Mouse (Mus musculus) lung, embryonic 16.5 days (tissue): ENCODE data around the gene Id3. TPM values are rescaled to one million over a fixed set of nuclear protein-coding genes. Genes with fewer than 3 reads are reported as not detected.

Experiments used
- ATAC-seq: fragments of 200-750 bp; cut with Nextera tagmentation; 2 replicates; pipeline ENCODE4 v1.8.0; 2017; ENCODE audit warnings: low read depth, mild to moderate bottlenecking, moderate library complexity
- H3K27ac ChIP-seq: fragments of 300-500 bp; sonication (generic); 2 replicates; pipeline ENCODE4 v1.5.1; 2014; ENCODE audit warnings: mild to moderate bottlenecking, control low read depth, low read length
- H3K27me3 ChIP-seq: fragments of 300-500 bp; sonication (generic); 2 replicates; pipeline ENCODE4 v1.6.1; 2014; ENCODE audit warnings: low read depth, low read length, mixed read lengths; ENCODE audit not compliant: control insufficient read depth, insufficient read depth
- H3K36me3 ChIP-seq: fragments of 300-500 bp; sonication (generic); 2 replicates; pipeline ENCODE4 v1.6.1; 2014; ENCODE audit warnings: low read length; ENCODE audit not compliant: control insufficient read depth, insufficient read depth
- H3K4me1 ChIP-seq: fragments of 300-500 bp; sonication (generic); replicated peaks from 2 replicates; pipeline ENCODE4 v1.6.1; 2014; ENCODE audit warnings: low read length, mixed read lengths; ENCODE audit not compliant: control insufficient read depth, insufficient read depth
- H3K4me2 ChIP-seq: fragments of 300-500 bp; sonication (generic); 2 replicates; pipeline ENCODE4 v1.6.1; 2014; ENCODE audit warnings: low read depth, low read length, control low read depth
- H3K4me3 ChIP-seq: fragments of 300-500 bp; sonication (generic); 2 replicates; pipeline ENCODE4 v1.5.1; 2014; ENCODE audit warnings: mild to moderate bottlenecking, low read length, control low read depth
- H3K9ac ChIP-seq: fragments of 300-500 bp; sonication (generic); 2 replicates; pipeline ENCODE4 v1.6.1; 2014; ENCODE audit warnings: low read length, control low read depth
- H3K9me3 ChIP-seq: fragments of 300-500 bp; sonication (generic); 2 replicates; pipeline ENCODE4 v1.6.1; 2016; ENCODE audit warnings: low read length; ENCODE audit not compliant: control insufficient read depth
- WGBS: fragments of 180-500 bp; shearing (Covaris S2); extraction: QIAGEN DNeasy Blood & Tissue Kit; methylation state at CpG from one replicate; pipeline ENCODE4 v1.1.7; 2014; 5-methylcytosine and 5-hydroxymethylcytosine counted together
- polyA plus RNA-seq: library from polyadenylated mRNA; unstranded; fragments of >200 nt; fragmentation: Nextera tagmentation; extraction: Ambion mirVana; gene quantifications from 2 replicates; pipeline ENCODE4 v1.2.1, GENCODE M21; 2015

Gene Id3
- polyA plus RNA-seq, 1 experiment from 2014 or later = 560 TPM

DNA sequence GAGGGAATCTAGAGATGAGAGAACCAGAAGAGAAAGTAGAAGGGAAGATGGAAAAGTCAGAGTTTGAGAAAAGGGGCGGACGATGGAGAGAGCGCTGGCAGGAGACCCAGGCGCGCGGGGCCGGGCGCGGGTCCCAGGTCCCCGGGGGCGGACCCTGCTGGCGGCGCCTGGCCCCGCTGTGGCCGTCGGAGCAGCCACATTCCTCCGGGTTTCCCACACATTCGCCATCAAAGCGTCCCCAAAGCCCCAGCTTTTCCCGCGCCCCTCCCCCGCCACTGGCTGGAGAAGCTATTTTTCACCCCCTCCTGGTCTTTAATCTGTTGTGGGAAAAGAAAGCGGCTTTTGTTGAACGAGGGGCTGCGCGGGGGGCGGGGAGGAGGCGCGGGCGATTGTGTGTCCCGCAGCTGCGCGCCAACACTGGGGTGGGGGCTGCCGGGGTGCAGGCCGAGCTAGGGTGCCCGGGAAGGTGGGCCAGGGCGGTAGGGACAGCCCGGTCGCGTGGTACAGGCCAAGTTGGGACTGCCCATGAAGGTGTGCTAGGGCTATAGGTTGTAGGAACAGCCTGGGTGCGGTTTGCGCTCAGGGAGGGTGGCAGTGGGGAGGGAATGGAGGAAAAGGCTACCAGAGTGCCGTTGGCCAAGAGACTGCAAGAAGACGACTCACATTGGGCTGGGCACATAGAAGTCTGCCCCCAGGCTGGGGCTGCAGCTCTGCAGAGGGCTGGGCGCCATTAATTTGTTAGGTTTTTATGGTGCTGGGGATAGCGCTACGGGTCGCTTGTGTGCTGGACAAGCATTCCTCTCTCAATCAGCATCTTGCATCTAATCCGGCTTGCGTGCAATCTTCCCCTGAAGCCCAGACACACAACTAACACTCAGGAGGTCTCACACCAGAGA is 8.1 kb upstream of the Id3 start:
- 4% methylated on average over 50 of the region's 50 CpGs for WGBS
- Histone ChIP-seq H3K4me3 (peak overlapping the region; percentile 50), H3K9ac (peak overlapping the region; percentile 79), H3K36me3 (no peaks in the 10 kb centered on the region), H3K9me3 (no peaks in the 10 kb centered on the region), H3K4me2 (peak overlapping the region; percentile 88), H3K27ac (peak overlapping the region; percentile 99), H3K27me3 (no peaks in the 10 kb centered on the region), H3K4me1 (peaks cover 46% of the 10 kb centered on the region)
- peak; percentile 78 for ATAC-seq

DNA sequence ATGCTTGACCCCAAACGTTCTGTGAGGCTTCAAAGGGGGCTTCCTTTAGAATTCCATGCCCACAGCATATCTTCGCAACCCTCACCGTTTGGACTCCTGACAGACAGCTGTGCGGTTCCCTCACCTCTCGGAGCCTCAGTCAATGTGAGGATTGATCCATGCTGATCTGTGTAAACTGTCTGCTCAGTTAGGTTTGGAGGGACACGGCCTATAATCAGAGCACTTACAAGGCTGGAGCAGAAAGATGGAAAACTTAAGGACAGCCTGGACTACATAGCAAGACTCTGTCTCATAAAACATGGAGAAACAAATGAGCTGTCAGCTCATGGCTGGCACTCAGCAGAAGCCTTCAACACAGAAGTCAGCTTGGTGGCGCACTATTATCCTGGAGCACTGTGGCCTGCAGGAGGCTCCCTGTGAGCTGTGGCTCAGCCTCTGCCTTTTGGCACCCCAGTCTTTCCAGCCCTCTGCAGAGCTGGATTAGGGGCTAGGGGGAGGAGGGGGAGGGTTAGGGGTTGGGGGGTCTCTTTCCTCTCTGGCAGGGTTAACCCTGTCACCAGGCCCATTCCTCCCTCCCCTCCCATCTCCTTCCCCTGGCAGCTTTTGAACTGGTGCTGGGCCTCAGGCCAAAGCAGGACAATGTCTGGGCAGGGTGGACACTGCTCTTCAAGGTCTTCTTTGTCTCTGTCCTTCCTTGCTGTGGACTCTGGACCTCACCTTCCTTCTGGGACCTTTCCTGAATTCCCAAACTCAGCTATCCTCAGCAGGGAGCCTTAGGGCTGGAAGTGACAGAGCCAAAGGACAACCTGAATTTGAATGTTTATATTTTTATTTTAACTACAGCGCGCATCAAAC is 7.2 kb upstream of the Id3 start:
- Histone ChIP-seq H3K4me1 (peaks cover 52% of the 10 kb centered on the region), H3K4me3 (no peak overlapping the region)

DNA sequence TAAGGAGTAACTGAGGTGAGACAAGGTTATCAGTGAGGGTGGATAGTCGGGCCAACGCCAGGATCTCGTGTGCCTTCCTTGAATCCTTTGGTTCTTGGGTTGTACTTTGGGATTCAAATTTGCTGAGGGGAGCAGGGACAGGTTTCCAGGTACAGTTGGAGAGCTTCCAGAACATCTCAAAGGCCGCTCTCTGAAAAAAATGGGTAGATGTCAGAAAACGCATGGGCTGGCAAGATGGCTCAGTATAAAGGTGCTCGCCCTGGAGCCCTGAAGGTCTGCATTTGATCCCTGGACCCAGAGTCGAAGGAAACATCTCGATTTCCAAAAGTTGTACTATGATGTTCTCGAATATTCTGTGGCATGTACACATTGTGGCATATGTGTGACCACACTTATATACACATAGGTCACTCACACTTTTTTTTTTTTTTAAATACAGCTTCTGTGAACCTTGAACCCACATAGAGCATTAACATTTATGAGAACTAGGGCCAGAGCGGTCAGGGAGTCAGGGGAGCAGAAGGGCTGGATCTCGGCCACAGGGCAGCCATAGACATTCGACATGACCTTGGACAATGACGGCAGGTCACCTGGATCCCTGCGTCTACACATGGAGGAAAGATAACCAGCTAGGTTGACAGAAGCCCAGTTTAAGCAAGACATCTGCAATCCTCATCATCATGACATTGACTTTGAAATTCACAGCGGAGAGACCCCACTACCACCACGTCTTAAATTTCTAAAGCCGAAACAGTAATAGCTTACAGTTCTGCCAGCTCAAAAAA is 3.8 kb upstream of the Id3 start:
- H3K27ac ChIP-seq = peak overlapping the region; percentile 100
- H3K36me3 ChIP-seq = no peaks in the 10 kb centered on the region
- H3K9ac ChIP-seq = peak overlapping the region; percentile 49
- WGBS = 29% methylated on average over 17 of the region's 17 CpGs
- no peaks in the 10 kb centered on the region for H3K27me3 ChIP-seq
- H3K4me1 ChIP-seq = peaks cover 65% of the 10 kb centered on the region
- no peak overlapping the region; the same call in 1 of the 2 replicates for H3K4me3 ChIP-seq
- no peak for ATAC-seq
- peak overlapping the region; percentile 53 for H3K4me2 ChIP-seq
- no peaks in the 10 kb centered on the region for H3K9me3 ChIP-seq

More for the DNA sequence above, 7.2 kb upstream of the Id3 start:
- 0 out of 2 replicates have a peak, but pooled peaks have one; percentile 10 for ATAC-seq
- 33% methylated on average over 9 of the region's 9 CpGs for WGBS
- Histone ChIP-seq H3K9me3 (no peaks in the 10 kb centered on the region), H3K9ac (peak overlapping the region; percentile 79), H3K27ac (peak overlapping the region; percentile 99), H3K4me2 (peak overlapping the region; percentile 88; the same call in 1 of the 2 replicates), H3K36me3 (no peaks in the 10 kb centered on the region), H3K27me3 (no peaks in the 10 kb centered on the region)

DNA sequence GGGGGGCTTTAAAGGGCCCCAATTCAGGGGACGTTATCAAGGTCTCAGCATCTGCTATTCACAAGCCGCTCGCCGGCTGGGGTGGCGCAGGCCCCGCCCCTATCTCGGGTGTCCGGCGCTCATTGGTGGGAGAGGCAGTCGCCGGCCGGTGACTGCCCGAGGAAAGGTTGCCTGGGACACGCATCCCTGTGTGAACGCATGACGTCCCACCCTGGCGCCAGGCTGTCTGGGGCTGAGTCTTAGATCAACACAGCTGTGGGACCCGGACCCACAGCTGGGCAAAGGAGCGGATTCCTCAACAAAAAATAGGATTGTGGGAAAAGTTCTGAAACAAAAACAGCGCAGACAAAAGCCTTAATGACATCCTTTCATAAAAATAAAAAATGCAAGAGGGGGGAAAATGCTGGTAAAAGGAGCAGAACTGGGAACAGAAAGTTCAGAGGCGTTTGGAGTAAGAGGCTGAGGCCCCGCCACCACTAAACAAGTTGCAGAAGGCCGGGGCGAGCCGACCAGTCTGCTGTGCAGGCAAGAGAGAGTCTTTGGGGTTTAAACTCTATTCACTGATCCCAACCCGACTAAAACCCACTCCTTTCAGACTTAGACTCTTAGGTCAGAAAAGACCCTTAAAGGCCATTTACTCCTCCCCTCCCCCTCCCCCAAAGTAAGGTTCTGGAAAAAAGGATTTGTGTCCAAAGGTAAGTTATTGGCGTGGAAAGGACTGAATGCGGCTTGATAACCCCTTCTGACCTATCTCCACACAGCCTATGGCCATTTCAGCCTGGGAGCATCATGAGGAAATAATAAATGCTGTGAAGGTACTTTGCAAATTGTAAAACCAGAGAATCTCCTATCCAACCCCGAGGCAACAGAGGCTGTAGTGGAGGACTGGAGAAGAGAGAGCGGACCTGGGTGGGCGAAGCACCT is 2.7 kb upstream of the Id3 start:
- peak overlapping the region; percentile 23 for H3K4me3 ChIP-seq
- H3K9ac ChIP-seq = peak overlapping the region; percentile 65
- ATAC-seq = peak; percentile 86
- peak overlapping the region; percentile 53 for H3K4me2 ChIP-seq
- H3K36me3 ChIP-seq = no peaks in the 10 kb centered on the region
- peak overlapping the region; percentile 100 for H3K27ac ChIP-seq
- WGBS = 6% methylated on average over 31 of the region's 31 CpGs
- H3K4me1 ChIP-seq = peaks cover 63% of the 10 kb centered on the region
- H3K27me3 ChIP-seq = no peaks in the 10 kb centered on the region
- H3K9me3 ChIP-seq = no peaks in the 10 kb centered on the region

DNA sequence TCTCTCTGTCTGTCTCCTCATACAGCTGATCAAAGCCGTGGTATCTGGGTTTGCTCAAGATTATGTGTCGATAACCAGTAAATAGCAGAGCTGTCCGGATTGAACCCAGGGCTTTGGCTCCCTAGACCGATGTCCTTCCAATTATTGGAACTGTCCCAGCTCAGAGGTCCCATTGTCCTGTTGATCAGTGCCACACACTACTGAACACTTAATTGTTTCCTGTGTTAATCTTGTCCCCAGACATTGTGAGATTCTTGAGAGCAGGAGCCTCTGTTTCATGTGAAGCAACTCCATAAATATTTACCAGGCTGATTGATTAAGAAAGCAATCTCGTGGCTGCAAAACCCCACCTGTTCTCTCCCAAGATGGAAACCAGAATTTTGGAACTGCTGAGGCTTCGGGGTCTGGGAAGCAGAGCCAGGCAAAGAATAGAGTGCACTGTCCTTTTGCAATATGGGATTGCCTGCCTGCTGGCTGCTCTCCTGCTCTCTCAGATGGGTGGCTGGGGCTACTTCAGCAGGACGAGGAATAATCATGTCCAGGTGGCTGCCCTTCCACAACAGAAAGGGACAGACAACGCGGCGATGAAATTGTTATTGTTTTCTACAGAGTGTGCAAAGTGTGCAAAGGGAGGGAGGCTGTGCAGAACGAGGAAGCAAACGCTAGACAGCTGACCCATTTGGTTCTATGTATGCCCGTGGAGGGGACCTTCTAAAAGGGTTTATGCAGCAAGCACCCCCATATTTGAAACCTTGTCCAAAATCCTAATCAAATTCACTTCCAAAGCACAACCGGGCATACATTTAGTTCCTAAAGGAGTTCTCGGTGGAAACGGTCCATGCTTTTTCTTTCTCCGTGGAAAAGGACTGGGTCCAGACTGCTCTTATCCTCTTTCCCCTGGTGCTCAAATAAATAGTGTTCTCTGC is 767 bp upstream of the Id3 start:
- Histone ChIP-seq H3K9ac (peak overlapping the region; percentile 55), H3K27ac (peak overlapping the region; percentile 100), H3K36me3 (no peaks in the 10 kb centered on the region), H3K4me3 (peak overlapping the region; percentile 72), H3K4me1 (peaks cover 71% of the 10 kb centered on the region), H3K9me3 (no peaks in the 10 kb centered on the region), H3K27me3 (no peaks in the 10 kb centered on the region), H3K4me2 (peak overlapping the region; percentile 67)
- WGBS = 9% methylated on average over 17 of the region's 17 CpGs
- no peak for ATAC-seq

DNA sequence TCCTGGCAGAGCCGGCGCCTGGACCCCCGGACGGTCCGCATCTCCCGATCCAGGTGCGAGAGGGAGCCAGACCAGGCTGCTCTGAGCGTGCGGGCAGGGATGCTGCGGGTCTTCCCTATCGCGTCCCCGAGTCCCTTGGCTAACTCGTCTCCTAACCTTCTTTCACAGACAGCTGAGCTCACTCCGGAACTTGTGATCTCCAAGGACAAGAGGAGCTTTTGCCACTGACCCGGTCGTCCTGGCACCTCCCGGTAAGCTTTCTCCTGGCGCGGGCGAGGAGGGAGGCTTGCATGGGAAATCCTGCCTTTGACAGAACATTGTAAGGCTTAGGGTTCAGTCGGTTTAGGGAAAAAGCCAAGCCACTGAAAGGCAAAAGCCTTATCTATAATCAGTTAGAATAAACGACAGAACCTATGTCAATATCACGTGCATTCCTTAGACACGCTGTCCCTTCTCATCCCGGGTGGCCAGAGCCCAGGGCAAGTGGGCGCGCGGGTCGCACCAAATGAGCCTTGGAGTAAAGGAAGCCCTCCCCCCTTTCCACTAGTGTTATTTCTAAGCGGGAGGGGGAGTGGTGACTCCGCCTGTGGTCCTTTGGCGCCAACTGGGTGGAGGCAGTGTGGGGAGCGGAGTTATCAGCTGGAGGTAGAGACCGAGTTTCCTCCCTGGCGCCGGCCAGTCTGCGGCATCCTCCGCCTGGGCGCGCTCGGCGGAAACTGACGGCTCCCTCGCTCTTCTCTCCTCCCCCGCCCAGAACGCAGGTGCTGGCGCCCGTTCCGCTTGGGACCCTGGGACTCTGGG is 1.0 kb downstream of the Id3 start:
- under 1% methylated on average over 49 of the region's 50 CpGs for WGBS
- H3K4me1 ChIP-seq = peaks cover 65% of the 10 kb centered on the region

DNA sequence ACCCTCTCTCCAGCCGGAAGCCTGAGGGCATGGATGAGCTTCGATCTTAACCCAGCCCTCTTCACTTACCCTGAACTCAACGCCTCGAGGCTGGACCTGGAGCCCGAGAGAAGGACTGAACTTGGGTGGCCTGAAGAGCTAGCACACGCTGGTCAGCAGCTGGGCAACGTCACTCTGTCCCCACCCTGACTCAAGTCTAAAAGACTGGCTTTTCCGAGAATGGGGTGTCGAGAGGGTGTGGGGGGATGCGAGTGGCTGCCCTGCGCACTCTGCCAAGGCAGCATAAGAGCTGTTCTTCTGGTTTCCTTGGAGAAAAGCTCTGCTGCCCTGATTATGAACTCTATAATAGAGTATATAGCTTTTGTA is 1.6 kb downstream of the Id3 start:
- ATAC-seq = no peak
- Histone ChIP-seq H3K4me2 (peak overlapping the region; percentile 67), H3K27ac (peak overlapping the region; percentile 100), H3K36me3 (no peaks in the 10 kb centered on the region), H3K9me3 (no peaks in the 10 kb centered on the region), H3K4me1 (peaks cover 59% of the 10 kb centered on the region), H3K9ac (peak overlapping the region; percentile 94), H3K27me3 (no peaks in the 10 kb centered on the region), H3K4me3 (peak overlapping the region; percentile 72)
- 0% methylated on average over 11 of the region's 11 CpGs for WGBS

More for the DNA sequence above, 1.0 kb downstream of the Id3 start:
- Histone ChIP-seq H3K9me3 (no peaks in the 10 kb centered on the region), H3K9ac (peak overlapping the region; percentile 94), H3K27me3 (no peaks in the 10 kb centered on the region), H3K4me3 (peak overlapping the region; percentile 72), H3K27ac (peak overlapping the region; percentile 100), H3K36me3 (no peaks in the 10 kb centered on the region), H3K4me2 (peak overlapping the region; percentile 67)
- peak; percentile 5; the same call in 1 of the 2 replicates for ATAC-seq
